Mouse (Mus musculus) E14TG2a.4 (cell line): ENCODE measurements around the gene Sart3.

Source experiments
- CTCF ChIP-seq: conservative IDR thresholded peaks from 2 replicates; pipeline ENCODE4 v1.5.1; 2014; ENCODE audit warnings: low read length
- NANOG ChIP-seq: IDR thresholded peaks from 2 replicates; pipeline ENCODE4 v1.6.1; 2014; ENCODE audit warnings: borderline replicate concordance, low read length, mixed read lengths

DNA sequence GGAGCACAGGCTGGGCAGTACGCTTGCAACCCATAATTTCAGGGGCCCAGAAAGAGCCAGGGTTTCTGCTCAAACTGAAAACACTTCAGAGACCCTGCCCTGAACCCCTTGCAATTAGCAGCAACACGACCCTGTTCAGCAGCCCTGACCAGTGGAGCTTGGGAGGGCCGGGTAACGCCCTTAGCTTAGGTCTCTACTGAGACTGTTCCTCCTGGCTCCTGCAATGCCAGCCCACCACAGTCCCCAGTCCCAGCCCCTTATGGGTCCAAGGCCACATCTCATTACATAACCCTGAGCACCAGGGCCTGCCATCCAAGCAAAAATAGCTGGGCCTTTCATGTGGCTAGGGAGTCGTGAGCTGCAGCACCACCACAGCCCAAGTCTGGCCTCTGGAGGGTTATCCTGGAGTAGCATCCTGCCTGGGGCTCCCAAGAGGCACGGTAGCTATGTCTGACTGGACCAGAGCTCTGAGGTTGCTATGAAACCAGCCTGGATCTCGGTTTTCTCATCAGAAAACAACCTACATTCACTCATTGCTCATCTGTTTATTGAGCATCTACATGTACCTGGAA, 32.2 kb upstream of the Sart3 start:
- TF ChIP-seq CTCF (no peak), NANOG (no peak)
